Mouse (Mus musculus) frontal cortex, postnatal 10 days (tissue): ENCODE results near the gene Gdnf.

Source experiments
- DNase-seq, 2 experiments: peaks; one replicate each; pipeline ENCODE4 v3.0.0; 2022; ENCODE audit warnings: low spot score in 2 of 2, mixed read lengths in 1 of 2

The Gdnf gene

DNA sequence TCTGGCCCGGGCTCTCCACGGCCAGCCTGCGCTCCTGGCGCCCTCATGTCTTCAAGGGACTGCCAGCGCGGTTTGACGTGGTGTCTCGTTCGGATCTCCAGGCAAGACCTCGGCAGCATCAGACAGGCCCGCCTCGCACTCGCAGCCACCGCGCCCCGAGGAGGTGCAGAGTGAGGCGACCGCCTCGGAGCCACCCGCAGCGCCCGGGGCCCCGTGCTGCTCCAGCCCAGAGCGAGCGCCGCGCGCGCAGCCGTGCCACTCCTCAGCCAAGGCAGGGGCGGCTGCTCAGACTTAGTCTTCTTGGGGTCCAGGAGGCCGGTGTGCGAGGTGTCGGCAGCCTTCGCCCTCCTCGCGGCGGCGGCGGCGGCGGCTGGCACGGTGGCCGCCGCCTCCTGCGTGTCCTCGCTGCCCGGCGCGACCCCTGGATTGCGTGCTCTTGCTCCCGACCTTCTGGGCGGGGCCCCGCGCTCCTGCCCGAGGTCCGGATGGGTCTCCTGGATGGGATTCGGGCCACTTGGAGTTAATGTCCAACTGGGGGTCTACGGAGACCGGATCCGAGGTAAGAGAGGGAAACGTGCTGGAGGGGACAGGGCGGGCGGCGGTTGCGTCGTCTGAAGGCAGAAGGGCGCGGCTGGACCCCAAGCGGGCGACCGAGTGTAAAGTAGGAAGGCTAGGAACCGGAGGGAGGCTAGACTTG lies at the start of gene Gdnf:
Gene Gdnf (plus strand): TSS at position 291 of the 697 bp plus-strand sequence.
- peak in 1 of 2 experiments; percentile 25 for DNase-seq

DNA sequence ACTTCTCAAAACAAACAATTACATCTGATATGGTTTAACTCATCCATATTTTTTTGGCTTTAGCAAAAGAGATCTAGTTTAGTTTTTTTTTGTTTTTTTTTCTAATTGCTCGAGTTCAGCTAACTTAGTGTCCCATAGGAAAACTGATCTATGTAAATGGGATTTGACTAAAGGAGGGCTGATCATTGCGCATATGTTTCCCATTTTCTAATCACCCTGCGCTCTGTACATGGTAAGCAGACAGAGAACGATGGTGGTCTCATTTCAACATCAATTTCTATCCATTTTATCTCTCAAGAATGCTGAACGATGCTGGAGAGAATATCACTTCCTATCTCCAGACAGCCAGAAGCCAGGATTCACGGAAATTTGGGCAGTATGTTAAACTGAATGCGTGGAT lies 43.5 kb upstream of the Gdnf start:
- no peak for DNase-seq

DNA sequence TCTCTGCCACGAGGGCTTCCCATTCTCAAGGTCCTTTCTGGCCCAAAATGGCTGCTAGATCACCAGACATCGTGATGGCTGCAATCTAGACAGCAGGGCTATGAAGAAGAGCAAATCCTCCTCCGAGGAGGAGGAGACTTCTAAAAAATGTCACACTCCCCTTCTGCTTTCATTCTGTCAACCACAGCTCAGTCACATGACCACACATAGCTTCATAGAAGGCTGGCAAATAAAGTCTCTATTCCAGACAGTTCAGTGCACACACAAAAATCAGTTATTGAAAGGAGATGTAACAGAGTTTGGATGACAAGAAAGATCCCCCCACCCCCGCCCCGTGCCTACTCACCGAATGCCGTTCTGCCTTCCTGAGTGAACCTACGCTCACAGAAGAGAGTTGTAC lies 37.7 kb upstream of the Gdnf start:
- DNase-seq = no peak

DNA sequence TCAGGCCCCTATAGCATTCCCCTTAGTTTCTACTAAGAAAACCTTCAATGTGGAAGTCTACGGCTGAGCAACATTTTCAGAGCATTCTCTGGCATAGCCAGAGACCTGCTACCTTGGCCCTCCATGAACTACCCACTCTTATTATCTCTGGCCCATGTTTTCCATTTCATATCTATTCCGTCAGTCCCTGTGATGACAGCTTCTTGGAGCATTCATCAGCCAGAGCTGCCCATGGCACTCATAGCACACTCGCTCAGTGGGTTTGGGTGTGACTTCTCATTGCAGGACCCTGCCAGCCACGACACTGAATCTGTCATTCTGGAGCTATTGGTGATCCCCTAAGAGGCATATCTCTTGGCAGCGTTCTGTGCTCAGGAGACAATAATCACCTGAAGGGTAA lies 29.1 kb upstream of the Gdnf start:
- DNase-seq = no peak

DNA sequence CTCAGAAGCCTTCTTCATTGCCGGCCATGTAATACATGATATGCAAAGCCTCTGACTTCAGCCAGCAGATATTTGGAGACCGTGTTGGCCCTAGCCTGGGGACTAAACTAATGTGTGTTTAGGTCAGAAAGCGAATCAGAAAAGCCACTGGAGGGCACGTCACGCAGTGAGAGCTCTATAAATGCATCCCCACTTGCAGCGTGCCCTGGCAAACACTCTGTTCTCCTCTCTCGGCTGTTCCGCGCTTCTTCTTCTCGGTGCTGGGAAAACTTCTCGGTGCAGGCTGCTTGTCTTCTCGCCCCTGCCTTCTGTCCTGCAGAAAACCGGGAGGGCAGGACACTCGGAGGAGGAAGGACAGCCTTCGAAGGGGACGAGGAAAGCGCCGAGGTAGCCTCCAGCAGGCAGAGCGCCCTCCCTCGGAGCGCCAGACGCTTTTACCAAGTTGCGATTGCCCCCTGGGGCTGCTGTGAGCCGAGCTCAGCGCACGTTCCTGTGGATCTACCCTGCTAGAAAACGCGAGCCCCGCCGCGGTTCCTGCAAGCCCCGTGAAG lies 730 bp upstream of the Gdnf start:
- DNase-seq = no peak

DNA sequence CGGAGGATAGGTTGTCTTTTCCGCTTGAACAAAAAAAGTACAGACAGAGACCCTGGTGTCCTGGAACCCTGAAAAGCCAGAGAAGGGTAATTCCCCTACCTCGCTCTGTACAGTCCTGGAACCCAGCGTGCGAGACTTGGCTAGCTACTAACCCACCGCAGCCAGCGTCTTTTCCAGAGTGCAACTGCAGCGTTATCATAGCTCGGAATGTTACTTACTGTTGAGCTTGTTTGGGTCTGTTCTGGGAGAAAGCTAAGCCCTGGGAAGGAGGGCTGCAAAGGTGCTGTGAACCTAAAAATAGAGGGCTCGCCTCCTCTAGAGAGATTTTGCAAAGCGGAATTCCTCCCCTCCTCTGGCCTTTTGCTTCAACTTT lies 593 bp downstream of the Gdnf start:
- DNase-seq = no peak

DNA sequence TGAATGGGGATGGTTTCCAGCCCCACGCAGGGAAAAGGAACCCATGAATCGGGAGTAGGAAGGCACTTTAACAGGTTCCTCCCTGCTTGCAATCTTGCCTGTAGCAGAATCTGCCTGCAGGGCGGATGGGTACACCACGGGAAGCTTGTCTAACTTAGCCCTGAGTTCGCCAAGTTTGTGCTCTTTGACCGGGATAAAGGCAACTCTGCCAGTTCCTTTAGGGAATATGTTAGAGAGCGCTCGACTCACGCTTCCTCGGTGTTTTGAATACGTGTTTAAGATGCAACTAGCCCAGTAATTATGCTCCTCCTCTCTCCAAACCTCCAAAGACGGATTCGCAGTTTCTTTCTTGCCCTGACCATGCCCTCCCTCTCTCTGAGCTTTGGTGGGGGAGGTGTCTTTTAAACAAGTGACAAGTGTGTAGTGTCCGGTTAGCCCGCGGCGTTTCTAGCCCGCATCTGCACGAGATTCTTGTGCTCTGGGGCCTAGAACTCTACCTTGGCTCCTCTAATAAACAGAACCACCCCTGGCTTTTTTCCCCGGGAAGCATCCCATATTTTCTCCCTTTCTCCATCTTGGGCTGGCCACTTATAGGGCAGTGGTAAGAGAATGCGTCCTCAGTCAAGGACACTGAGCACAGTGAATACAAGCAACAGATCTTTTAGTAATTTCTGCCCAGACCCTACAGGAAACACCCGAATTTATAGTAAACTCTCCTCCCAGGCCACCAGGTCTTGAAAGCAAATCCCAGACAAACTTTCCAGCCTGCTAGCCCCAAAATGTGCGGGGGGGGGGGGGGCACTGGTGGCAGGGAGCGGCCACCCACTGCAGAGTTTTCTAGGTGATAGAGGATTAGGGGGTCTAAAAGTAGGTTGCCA lies 1.4 kb downstream of the Gdnf start:
- DNase-seq = no peak

DNA sequence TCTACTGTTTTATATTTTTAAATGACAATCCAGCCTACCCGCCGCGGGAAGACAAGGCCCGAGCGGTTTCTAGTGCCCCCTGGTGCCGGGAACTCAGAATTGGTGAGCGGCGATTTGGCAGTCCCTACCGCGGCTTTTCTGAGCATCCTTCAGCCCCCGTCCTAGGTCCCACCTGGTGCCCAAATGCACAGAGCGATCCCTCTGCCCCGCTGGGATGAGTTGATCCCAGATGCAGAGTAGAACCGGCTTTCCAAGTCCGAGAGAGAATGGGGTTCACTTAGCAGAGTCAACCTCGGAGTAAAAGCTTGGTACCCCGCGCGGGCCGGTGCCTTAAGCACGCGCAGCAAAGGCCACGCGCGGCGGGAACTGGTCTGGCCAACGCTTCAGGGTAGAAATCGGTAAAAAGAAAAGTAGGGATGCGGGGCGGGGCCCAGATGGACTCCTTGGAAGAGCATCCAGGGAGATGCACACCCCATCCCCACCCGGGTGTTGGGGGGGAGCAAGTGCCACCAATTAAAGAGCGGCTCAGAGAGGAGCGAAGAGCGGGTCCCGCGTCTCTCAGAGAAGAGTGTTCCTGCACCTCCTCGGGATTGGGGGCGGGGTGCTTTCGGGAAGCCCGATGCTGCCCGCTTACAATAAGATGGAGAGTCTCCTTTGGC lies 2.4 kb downstream of the Gdnf start:
- DNase-seq = peak; percentile 34 to 73

DNA sequence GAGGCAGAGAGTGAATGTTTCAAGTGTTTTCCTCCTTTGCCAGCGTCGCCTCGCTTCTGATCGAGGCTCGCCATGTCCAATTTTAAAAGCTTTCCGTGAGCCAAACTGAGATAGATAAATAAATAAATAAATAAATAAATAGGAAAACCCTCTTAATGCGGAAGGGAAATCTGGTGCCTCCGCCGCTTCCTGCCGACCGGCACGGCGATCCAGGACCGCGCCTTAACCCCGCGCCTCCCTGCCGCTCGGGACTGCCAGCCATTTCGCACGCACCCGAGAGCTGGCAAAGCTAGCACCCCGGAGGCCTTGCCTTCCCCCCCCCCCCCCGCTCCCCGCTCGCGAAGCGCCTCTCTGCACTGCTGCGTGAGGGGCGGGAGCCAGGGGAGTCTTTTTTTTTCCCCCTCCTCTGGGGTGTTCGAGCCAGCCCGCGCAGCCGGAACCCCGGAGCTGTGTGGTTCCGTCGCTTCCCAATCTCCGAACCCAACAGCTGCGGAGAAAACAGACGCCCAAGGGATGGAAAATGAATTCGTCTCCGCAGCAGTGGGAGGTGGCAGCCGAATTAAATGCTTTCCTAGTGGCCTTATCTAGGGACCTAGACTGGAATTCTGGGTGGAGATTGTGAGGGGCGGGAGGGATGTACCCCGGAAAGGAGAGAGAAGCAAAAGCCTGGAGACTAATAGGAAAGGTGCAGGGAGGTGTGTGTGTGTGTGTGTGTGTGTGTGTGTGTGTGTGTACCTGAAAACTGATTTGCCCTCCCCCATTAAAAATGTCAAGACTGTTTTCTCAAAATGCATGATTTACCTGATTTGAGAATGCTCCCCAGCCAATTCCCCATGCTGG lies 3.1 kb downstream of the Gdnf start:
- DNase-seq = peak in 1 of 2 experiments; percentile 22

DNA sequence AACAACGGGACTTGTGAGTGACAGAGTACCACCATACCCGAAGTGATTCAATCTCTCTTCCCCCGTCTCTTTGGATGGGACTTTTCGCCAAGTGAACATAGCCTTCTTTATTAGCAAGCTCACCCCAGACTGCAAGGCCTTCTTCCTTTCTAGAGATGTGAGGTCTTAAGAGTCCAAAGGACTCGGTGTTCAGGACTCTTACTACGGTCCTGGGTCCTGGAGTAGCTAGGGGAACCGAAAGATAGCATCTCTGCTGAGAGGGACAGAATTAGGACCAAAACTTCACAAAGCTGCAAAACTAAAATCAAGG lies 3.7 kb downstream of the Gdnf start:
- DNase-seq = no peak

DNA sequence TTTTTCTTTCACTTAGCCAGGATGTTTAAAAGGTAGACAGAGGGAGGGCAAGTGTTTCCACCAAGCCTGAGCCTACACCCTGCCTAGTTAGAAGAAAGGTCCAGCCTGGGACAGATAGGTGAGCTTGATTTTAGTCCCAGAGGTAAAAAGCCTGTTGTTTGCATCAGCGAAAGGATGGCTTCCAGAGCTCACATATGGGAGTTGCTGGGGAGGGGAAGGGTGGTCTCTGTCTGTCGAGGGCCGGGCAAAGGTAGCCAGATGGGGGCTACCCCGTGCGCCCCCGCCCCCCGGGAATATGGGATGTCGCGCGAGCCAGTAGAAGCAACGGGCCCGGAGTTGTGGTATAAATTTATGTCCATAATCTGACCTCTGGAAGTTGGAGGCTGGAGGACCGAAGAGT lies 4.3 kb downstream of the Gdnf start:
- no peak for DNase-seq

DNA sequence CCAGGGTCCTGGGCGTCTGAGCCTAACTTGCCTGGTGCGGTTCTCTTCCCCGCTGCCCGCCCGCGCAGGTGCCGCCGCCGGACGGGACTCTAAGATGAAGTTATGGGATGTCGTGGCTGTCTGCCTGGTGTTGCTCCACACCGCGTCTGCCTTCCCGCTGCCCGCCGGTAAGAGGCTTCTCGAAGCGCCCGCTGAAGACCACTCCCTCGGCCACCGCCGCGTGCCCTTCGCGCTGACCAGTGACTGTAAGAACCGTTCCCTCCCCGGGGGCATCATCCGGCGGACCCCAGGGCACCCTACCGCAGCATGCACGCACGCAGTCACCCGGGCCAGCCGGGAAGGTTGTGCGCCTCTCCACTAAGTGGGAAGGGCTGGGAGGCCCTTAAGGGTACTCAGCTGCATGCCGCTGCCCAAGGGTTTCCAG lies 4.9 kb downstream of the Gdnf start:
- DNase-seq = no peak

DNA sequence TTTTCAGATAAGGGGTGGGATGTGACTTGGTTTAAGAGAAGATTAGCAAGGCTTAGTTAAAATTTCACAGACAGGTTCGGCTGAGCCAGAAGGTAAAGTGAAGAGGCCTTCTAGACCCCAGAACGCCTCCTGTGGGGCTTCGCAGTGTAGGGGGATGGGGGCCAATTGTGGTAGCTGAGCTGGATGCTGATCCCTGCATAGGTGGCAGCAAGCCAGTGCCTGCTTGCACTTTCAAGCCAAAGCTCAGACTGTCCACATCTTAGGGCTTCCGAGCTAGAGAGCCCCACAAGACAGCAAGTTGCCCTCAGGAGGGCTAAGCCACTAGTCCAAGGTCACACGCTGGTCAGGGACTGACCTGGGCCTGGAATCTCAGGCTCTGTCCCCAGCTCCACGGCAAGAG lies 13.2 kb downstream of the Gdnf start:
- no peak for DNase-seq

DNA sequence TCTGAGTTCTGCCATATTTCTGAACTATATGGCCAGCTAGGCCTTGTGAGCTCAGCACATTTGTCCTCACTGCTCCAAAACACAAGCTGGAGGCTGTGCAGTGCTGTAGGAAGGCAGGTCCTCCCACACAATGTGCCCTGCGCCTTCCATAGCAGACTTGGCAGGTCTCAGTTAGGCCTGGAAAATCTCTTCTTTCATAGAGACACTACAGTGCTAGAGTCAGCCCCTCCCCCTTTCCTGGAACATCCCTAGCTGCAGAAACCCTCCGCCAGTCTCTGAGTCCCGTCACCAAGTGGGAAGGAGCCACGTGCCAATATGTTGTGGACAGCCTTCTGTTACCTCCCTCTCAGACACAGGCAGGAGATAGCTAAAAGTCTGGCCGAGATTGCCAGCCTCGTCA lies 14.9 kb downstream of the Gdnf start:
- DNase-seq = no peak

DNA sequence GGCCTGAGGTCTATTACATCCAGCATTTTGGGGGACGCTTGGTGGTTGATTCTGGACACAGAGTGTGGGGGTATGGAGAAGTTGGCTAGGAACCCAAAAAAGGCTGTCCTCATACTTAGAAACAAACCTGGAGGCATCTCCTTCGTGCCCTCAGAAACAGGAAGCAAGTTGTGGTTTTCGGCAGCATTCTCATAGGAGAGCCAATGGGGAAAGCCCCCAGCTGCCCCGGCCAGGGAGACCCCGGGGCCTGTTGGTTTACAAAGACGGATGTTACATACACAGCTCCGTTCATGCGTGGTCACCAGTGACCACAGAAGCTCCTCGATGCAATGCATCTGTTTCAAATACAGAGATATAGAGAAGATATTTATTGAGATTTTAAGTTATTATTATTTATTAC lies 24.8 kb downstream of the Gdnf start:
- DNase-seq = no peak

DNA sequence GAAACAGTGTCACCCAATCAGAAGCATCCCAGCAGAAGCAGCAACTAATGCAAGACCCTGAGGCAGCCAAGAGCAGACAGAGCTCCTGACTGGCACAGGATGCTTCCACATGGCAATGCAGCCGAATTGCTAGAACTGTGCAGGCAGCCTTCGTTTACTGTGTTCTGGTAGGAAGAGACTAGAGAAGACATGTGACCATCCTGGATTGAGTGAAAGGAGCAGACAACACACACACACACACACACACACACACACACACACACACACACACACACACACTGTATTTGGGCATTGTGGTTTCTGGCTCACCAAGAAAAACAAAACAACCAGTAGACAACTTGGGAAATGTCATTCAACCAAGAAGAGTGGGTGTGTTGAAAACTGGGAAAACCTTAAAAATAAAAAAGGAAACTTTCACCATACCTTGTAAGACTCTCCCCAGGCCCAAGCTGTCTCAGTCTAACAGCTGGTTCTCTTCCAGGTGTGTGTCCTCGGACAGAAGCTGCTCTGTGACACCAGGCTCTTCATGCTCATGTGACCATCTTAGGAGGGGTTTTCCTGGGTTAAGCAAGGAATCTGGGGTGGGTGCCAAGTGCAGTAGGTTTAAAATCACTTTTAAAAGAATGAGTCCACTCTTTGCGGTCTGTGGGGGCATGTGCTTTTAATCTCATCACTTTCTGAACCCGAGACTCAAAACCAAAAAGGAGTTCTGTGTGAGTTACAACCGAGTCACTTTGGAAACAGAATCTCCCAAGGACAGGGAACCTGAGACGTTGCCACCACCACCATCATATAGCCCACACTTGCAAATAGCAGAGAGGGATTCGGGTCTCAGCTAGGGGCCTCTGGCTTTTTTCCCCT lies 27.6 kb downstream of the Gdnf start:
- DNase-seq = no peak

DNA sequence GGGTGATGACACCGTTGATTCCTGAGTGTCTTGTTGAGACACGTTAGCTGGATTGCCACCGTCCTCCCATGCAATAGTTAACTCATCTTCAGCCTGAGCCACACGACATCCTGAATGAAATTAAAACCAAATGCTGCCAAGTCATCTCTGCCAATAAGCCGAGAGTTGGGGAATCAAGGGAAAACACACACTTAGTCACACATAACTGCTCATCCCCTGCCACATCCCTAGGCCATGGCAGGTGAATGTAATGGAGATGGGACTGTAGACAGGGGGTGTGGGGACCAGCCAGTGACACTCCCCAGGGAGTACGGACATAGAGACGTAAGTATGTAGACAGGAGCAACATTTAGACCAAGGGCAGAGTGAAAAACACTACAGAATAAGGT lies 28.3 kb downstream of the Gdnf start:
- DNase-seq = no peak

DNA sequence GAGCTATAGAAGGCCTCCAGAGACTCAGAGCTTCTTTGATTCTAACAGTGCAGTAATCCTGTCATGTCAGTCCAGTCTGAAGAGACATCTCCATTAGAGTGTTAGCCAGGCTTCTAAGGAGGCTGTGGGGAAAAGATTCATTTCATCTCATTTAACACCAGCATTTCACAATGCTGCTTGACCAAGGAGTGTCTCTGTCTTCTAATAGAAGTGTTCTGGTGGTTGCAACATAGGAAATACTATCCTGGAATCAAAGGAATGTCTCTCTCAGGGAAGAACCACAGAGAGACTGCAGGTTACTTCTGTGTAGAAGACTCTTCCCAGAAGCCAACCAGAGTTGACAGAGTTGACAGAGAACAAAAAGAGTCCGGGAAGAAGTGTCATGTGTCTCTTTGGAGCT lies 31.0 kb downstream of the Gdnf start:
- no peak for DNase-seq

DNA sequence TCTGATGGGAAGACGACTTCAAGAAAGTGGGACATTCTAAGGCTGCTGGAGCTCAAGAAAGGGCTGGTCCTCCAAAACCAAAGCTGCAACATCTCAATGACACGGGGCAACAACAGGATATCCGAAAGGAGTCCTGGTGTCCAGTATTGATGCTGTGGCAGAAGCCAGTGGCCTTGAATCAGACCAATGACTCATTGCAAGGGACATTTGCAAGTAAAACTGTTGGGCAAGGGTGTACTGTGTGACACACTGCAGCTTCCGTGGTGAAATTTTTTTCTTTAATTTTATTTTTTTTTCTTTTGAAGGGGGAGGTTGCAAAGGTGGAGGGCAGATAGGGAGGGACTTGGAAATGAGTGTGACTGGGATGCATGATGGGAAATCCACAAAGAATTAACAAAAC lies 31.8 kb downstream of the Gdnf start:
- DNase-seq = no peak

DNA sequence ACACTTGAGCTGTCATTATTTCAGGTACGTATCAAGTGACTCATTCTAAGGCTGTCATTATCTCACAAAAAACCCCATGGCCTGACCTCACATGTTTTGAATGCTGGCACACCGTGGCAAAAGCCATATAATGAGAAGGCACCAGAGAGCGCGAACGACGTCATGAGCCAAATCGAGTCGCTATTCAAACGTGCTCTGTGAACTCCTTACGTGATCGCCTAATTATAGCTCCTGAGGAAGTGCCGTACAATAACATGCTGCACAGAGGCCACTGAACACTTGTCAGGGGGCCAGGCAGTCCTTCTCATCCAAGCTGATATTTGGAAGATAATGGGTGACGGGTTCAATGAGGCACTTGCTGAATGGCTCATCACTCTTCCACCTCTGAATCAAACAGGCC lies 46.8 kb downstream of the Gdnf start:
- DNase-seq = no peak

DNA sequence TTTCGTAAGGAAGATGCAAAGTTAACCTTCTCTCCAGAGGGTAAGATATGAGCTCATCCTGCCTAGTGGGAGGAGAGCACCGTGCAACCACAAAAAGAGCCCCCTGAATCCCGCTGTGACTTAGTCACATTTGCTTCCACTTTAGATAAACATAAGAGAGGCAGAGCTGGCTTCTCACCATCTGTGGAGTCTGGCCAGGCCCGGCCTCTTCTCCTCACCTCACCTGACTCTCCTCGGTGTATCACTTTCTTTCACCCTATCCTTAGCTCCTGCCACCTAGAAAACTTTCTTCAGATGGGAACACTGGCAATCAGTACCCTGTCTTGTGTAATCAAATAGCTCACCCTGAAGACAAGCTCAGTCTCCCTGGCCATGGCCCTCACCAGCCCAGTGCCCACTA lies 48.2 kb downstream of the Gdnf start:
- DNase-seq = no peak
